Mouse (Mus musculus) stomach, embryonic 16.5 days (tissue): ENCODE results near the gene Selenom. TPM values are rescaled to one million over a fixed set of nuclear protein-coding genes. Genes with fewer than 3 reads are reported as not detected.

Source experiments
- ATAC-seq: fragments of 200-750 bp; cut with Nextera tagmentation; 2 replicates; pipeline ENCODE4 v1.8.0; 2017; ENCODE audit warnings: moderate number of reproducible peaks, moderate TSS enrichment; ENCODE audit not compliant: insufficient read depth, low FRiP score
- H3K27ac ChIP-seq: fragments of 300-500 bp; sonication (generic); 2 replicates; pipeline ENCODE4 v1.5.1; 2014; ENCODE audit warnings: low read length
- H3K27me3 ChIP-seq: fragments of 300-500 bp; sonication (generic); 2 replicates; pipeline ENCODE4 v1.6.1; 2014; ENCODE audit warnings: low read length, control low read depth, mixed read lengths; ENCODE audit not compliant: control insufficient read depth, insufficient read depth
- H3K36me3 ChIP-seq: fragments of 300-500 bp; sonication (generic); 2 replicates; pipeline ENCODE4 v1.6.1; 2014; ENCODE audit warnings: low read length; ENCODE audit not compliant: control insufficient read depth, insufficient read depth
- H3K4me1 ChIP-seq: fragments of 300-500 bp; sonication (generic); 2 replicates; pipeline ENCODE4 v1.6.1; 2014; ENCODE audit warnings: low read length, control low read depth, mixed read lengths; ENCODE audit not compliant: control insufficient read depth, insufficient read depth
- H3K4me2 ChIP-seq: fragments of 300-500 bp; sonication (generic); 2 replicates; pipeline ENCODE4 v1.6.1; 2014; ENCODE audit warnings: low read depth, low read length, mixed read lengths
- H3K4me3 ChIP-seq: fragments of 300-500 bp; sonication (generic); replicated peaks from 2 replicates; pipeline ENCODE4 v1.5.1; 2014; ENCODE audit warnings: mild to moderate bottlenecking, low read length
- H3K9ac ChIP-seq: fragments of 300-500 bp; sonication (generic); 2 replicates; pipeline ENCODE4 v1.6.1; 2014; ENCODE audit warnings: low read length
- H3K9me3 ChIP-seq: fragments of 300-500 bp; sonication (generic); replicated peaks from 2 replicates; pipeline ENCODE4 v1.6.1; 2016; ENCODE audit warnings: low read length, control low read depth; ENCODE audit not compliant: control insufficient read depth
- WGBS: fragments of 180-500 bp; shearing (Covaris S2); extraction: QIAGEN DNeasy Blood & Tissue Kit; methylation state at CpG from one replicate; pipeline ENCODE4 v1.1.7; 2014; 5-methylcytosine and 5-hydroxymethylcytosine counted together
- polyA plus RNA-seq: library from polyadenylated mRNA; unstranded; fragments of >200 nt; fragmentation: Nextera tagmentation; extraction: Ambion mirVana; gene quantifications from 2 replicates; pipeline ENCODE4 v1.2.1, GENCODE M21; 2015

Gene Selenom
- polyA plus RNA-seq: 169 and 176 TPM in 2 replicates

GRCm38 (mm10) chr11:3514529-3515054, at the start of gene Selenom:
Selenom (plus strand) TSS chr11:3514684.
- Histone ChIP-seq H3K27ac (peak within 1 kb of the TSS; percentile 72; the same call in 1 of the 2 replicates), H3K9ac (peak within 1 kb of the TSS; percentile 81)
- WGBS: 1% methylated on average over 26 of the region's 26 CpGs

GRCm38 (mm10) chr11:3471448-3471850, 43.0 kb upstream of the Selenom start:
- Histone ChIP-seq H3K9ac (no peak overlapping the region), H3K4me2 (no peak overlapping the region)

More at GRCm38 (mm10) chr11:3514529-3515054, at the start of gene Selenom:
- H3K36me3 ChIP-seq: no peaks in the 10 kb centered on the region
- H3K9me3 ChIP-seq: no peaks in the 10 kb centered on the region
- ATAC-seq: peak; percentile 84
- H3K4me2 ChIP-seq: peak within 1 kb of the TSS; percentile 66
- H3K4me1 ChIP-seq: peaks cover 20% of the 10 kb centered on the region
- no peaks in the 10 kb centered on the region for H3K27me3 ChIP-seq
- H3K4me3 ChIP-seq: peak within 1 kb of the TSS; percentile 64

GRCm38 (mm10) chr11:3472484-3472883, 42.0 kb upstream of the Selenom start:
- Histone ChIP-seq H3K4me2 (no peak overlapping the region), H3K36me3 (no peaks in the 10 kb centered on the region), H3K27ac (no peak overlapping the region), H3K9me3 (no peaks in the 10 kb centered on the region), H3K9ac (no peak overlapping the region), H3K27me3 (no peaks in the 10 kb centered on the region), H3K4me3 (no peak overlapping the region), H3K4me1 (no peaks in the 10 kb centered on the region)
- WGBS: 32% methylated on average over 1 of the region's 1 CpGs
- peak; percentile 75; the same call in 1 of the 2 replicates for ATAC-seq

More at GRCm38 (mm10) chr11:3471448-3471850, 43.0 kb upstream of the Selenom start:
- no peaks in the 10 kb centered on the region for H3K36me3 ChIP-seq
- 21% methylated on average over 11 of the region's 11 CpGs for WGBS
- H3K4me3 ChIP-seq: no peak overlapping the region
- H3K4me1 ChIP-seq: no peaks in the 10 kb centered on the region
- peak; percentile 46; the same call in 1 of the 2 replicates for ATAC-seq
- H3K27me3 ChIP-seq: no peaks in the 10 kb centered on the region
- no peaks in the 10 kb centered on the region for H3K9me3 ChIP-seq
- no peak overlapping the region for H3K27ac ChIP-seq

GRCm38 (mm10) chr11:3474480-3475115, 39.9 kb upstream of the Selenom start:
- Histone ChIP-seq H3K9me3 (no peaks in the 10 kb centered on the region), H3K9ac (no peak overlapping the region), H3K4me3 (no peak overlapping the region), H3K4me2 (no peak overlapping the region), H3K27me3 (no peaks in the 10 kb centered on the region), H3K27ac (no peak overlapping the region), H3K4me1 (no peaks in the 10 kb centered on the region), H3K36me3 (no peaks in the 10 kb centered on the region)
- 85% methylated on average over 7 of the region's 7 CpGs for WGBS
- no peak for ATAC-seq

- H3K9ac ChIP-seq: no peak overlapping the region
- H3K4me1 ChIP-seq: no peaks in the 10 kb centered on the region
- no peak overlapping the region for H3K27ac ChIP-seq
- no peaks in the 10 kb centered on the region for H3K9me3 ChIP-seq
- no peak overlapping the region for H3K4me2 ChIP-seq
- no peaks in the 10 kb centered on the region for H3K27me3 ChIP-seq
- H3K36me3 ChIP-seq: no peaks in the 10 kb centered on the region
- ATAC-seq: no peak
- no peak overlapping the region for H3K4me3 ChIP-seq
Measured at GRCm38 (mm10) chr11:3475489-3475888, 39.0 kb upstream of the Selenom start.

GRCm38 (mm10) chr11:3483980-3484642, 30.4 kb upstream of the Selenom start:
- Histone ChIP-seq H3K27me3 (no peaks in the 10 kb centered on the region), H3K9me3 (no peaks in the 10 kb centered on the region), H3K4me2 (no peak overlapping the region), H3K4me1 (0 out of 2 replicates have a peak, but pooled peaks cover 3% of the 10 kb centered on the region), H3K27ac (no peak overlapping the region), H3K4me3 (no peak overlapping the region), H3K9ac (no peak overlapping the region), H3K36me3 (no peaks in the 10 kb centered on the region)
- no peak for ATAC-seq
- 59% methylated on average over 11 of the region's 11 CpGs for WGBS

- H3K9me3 ChIP-seq: no peaks in the 10 kb centered on the region
- peak overlapping the region; percentile 34 for H3K27ac ChIP-seq
Measured at GRCm38 (mm10) chr11:3486349-3486748, 28.1 kb upstream of the Selenom start.

GRCm38 (mm10) chr11:3487952-3488570, 26.4 kb upstream of the Selenom start, which contains the start of gene Pla2g3:
Pla2g3 (plus strand) TSS chr11:3488284.
- H3K9ac ChIP-seq: no peak within 1 kb of the TSS
- no peak within 1 kb of the TSS for H3K27ac ChIP-seq
- 29% methylated on average over 11 of the region's 11 CpGs for WGBS
- no peaks in the 10 kb centered on the region for H3K36me3 ChIP-seq
- H3K4me3 ChIP-seq: no peak within 1 kb of the TSS
- H3K27me3 ChIP-seq: no peaks in the 10 kb centered on the region
- 0 out of 2 replicates have a peak, but pooled peaks cover 3% of the 10 kb centered on the region for H3K4me1 ChIP-seq
- no peak for ATAC-seq
- H3K4me2 ChIP-seq: no peak within 1 kb of the TSS
- no peaks in the 10 kb centered on the region for H3K9me3 ChIP-seq

More at GRCm38 (mm10) chr11:3486349-3486748, 28.1 kb upstream of the Selenom start:
- ATAC-seq: no peak
- Histone ChIP-seq H3K27me3 (no peaks in the 10 kb centered on the region), H3K4me3 (no peak overlapping the region), H3K4me1 (0 out of 2 replicates have a peak, but pooled peaks cover 3% of the 10 kb centered on the region), H3K36me3 (no peaks in the 10 kb centered on the region), H3K9ac (peak overlapping the region; percentile 42; the same call in 1 of the 2 replicates), H3K4me2 (no peak overlapping the region)
- WGBS: 69% methylated on average over 7 of the region's 7 CpGs
